Mouse (Mus musculus) cerebellum, adult 11 months (tissue): ENCODE measurements at regions not wholly inside any gene's neighbourhood (a gene's known extent, or its start where the extent isn't known, plus 50 kb on each side); places are given as distances from the start of the nearest gene placed in this dataset.

Source experiments
- DNase-seq: peaks from one replicate; pipeline ENCODE4 v3.0.0; 2022

DNA sequence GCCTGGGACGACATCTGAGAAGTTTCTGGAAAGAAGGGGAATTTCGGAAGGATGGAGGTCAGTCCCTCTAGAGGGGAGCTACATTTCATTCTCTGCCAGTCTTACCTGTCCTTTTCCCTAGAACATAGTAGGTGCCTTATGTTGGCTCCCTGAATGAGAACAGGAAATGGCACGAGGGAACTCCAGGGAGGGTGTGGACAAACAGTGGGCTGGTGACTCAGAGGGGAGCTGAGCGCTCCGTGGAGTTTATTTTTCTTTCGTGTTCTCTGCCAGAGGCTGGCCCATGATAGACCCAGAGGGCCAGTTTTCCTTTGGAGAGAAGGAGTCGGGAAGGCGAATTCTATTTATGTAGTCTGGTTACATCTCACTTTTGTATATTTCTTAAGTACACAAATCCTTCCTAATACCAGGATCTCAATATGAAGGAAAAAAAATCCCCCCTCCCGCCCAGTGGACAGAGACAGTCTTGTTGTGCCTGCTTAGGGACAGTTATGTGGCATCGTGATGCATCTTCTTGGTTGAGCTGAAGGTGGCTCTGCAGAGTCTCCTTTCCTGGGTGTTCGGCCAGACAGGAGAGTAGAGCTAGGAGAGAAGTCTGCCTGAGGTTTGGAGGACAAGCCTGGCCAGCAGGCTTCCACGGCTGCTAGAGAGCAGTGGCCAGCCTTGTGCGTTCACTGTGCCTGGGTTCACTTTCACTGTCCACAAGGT, 84.3 kb upstream of the Rbpj start:
- DNase-seq, result peak; percentile 3

DNA sequence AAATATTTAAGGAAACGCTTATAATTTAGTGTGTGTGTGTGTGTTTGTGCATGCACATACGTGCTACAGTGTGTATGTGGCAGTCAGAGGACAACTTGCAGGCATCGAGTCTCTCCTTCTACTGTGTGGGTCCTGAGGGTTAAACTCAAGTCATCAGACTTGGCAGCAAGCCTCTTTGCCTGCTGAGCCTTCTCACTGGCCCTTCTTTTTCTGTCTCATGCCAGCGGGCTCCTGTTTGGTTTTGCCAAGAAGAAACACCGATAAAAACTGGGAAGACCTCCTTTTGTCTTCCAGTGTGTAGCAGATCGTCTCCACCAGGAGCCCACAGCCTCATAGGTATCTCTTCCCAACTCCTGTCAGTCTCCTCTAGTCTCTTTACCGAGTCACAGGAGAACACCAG, 81.9 kb upstream of the Rbpj start:
- DNase-seq, result no peak

DNA sequence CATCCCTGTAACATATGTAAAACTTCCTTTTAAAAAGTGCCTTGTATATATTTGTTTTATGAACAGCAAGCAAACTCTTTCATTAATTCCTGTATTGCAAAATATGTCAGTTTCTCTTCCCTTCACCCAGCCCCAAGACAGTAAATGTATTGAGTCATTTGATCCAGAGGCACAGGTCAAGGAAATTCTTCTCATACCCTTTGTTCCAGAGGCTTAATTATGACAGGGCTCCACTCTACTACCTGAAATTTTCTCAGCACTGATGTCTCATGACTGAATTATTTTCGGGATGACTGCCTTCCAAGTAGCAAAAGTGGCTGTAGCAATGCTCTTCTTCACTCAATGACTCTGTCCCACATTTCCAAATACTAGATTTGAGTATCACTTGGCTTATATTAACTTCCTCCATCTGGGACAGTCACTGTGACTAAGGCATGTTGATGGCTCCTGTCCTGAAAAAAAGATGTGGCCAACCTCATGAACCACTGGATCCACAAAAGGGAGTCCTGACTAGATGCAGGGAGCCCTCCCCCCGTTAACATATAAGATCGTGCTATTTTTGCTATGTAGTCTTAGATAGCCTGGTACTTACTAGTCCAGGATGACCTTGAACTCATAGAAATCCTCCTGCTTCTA, 80.3 kb upstream of the Rbpj start:
- DNase-seq, result no peak

DNA sequence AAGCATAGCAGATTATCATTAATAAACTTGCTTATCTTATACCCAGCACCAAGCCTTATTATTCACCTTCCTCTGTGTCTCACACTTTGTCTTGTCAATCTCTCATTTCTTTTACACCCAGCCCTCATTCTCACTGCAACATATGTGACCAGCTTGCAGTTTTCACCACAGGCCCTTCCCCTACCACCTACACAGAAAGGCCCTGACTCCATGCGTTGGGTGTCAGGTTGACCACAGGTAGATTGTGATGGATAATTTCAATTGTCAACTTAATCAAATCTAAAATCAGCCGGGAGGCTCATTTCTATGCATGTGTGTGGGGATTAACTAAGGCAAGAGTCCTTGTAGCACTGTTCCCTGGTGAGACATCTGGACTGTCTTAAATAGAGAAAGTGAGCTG, 72.4 kb upstream of the Rbpj start:
- no peak for DNase-seq

DNA sequence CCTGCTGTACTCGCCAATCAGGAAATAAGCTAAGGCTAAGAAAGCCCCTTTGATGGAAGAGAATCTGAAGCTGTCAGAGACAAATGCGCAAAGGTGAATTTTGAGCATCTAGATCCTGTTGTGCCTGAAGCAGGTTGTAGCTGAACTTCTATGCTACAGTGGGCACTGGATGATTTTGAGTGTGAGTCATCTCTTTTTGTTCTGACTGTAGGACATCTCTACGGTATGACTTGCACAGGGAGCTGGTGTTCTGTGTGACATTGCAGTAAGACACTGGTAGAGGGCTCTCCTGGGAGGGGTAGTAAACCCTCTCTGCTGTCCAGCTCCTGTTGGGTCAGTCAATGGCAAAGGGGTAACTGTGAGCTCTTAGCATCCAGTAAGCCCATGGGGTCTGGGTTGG, 71.4 kb upstream of the Rbpj start:
- DNase-seq, result no peak

GRCm38 (mm10) chr5:53398428-53399058, 67.4 kb upstream of the Rbpj start:
- no peak for DNase-seq

DNA sequence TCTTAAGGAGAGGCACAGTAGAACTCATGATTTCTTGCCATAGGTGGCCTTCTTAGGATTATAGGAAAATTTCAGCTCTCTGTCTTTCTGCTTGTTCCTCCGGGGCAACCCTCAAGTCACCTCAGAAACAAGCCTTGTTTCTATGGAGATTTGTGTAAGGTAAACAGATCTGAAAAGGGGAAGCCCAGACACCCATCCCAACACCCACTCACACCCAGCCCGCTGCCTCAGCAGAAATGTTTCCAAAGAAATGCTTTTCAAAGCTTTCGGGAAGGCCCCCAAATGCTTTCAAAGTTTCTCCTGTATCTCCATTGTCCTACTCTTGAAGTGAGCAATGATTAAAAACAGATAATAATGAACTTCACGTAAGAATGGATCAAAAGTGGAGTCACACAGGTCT, 64.9 kb upstream of the Rbpj start:
- DNase-seq, result no peak

- DNase-seq, result no peak
These were observed 63.9 kb upstream of the Rbpj start for GRCm38 (mm10) chr5:53402022-53402421.

DNA sequence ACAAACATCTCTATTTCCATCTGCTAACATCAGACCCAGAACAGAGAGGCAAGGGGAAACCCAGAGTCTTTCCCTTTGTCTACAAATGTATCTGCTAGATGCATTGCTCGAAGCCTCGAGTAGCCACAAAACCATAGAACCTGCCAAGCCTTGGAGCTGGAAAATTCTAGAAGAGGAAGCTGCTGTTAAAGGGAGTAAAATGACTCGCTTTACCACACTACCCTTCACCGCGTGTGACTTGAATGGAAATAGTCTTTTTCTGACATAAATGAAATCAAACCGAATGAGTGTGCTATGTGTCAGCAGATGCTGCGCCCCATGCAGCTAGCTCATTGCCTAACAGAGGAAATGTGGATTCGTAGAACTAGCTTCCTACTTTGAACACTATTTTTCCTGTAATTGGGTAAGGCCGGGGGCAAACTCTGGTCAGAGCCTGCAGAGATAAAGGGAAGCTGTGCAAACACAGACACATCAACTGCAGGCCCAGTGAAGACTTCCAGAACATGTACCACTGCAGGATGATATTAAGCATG, 63.3 kb upstream of the Rbpj start:
- no peak for DNase-seq

- DNase-seq, result no peak
These were observed 60.0 kb upstream of the Rbpj start for GRCm38 (mm10) chr5:53405929-53406328.

GRCm38 (mm10) chr5:53407646-53408045, 58.3 kb upstream of the Rbpj start:
- no peak for DNase-seq

GRCm38 (mm10) chr5:53408235-53408634, 57.7 kb upstream of the Rbpj start:
- no peak for DNase-seq

DNA sequence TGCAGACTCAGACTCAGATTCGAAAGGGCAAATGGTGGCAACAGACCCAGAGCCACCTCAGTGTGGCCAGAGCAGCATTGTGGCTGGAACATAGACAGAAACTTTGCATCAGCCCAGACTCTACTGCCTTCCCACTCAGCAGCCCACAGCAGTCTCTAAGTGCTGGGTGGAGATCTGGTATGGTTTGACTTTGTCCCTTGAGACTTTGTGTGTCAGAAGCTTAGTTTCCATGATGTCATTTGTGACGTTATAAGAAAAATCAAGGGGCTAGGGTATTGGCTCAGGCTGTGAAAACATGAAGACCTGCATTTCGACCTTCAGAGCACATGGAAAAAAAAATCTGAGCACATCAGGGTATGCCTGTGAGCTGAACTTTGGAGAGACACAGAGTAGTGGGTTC, 56.2 kb upstream of the Rbpj start:
- no peak for DNase-seq

- no peak for DNase-seq
These were observed 53.4 kb upstream of the Rbpj start for GRCm38 (mm10) chr5:53412391-53413075.

GRCm38 (mm10) chr5:53413677-53414076, 52.3 kb upstream of the Rbpj start:
- DNase-seq, result no peak

DNA sequence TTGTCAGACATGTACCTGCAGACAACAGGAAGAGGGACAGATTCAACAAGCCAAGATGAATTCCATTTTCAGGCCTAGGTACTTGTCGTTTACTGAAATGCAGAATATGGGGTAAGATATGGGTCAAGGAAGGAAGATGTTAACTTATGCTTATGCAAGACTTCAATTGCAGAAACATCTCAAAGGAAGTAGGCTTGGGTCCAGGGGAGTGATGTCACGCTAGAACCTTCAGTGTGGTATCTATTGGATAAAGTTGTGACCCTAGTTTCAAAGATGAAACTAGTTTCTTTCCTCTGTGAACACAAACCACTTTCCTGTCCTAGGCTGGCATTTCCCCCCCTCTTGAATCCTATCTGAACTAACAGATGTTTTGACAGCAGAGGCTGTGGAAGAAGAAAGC, 50.5 kb upstream of the Rbpj start:
- no peak for DNase-seq
